Mouse (Mus musculus) forebrain, embryonic 11.5 days (tissue): ENCODE measurements around the gene Tmem37. TPM values are rescaled to one million over a fixed set of nuclear protein-coding genes. Genes with fewer than 3 reads are reported as not detected.

Source experiments
- ATAC-seq: fragments of 200-750 bp; cut with Nextera tagmentation; replicated peaks from 2 replicates; pipeline ENCODE4 v1.8.0; 2017; ENCODE audit warnings: moderate TSS enrichment; ENCODE audit not compliant: low FRiP score
- DNase-seq: peaks from one replicate; pipeline ENCODE4 v3.0.0-alpha.2; 2017; ENCODE audit warnings: low spot score
- H3K27ac ChIP-seq: fragments of 300-500 bp; sonication (generic); 2 replicates; pipeline ENCODE4 v1.5.1; 2014; ENCODE audit warnings: low read depth, low read length
- H3K27me3 ChIP-seq: fragments of 300-500 bp; sonication (generic); 2 replicates; pipeline ENCODE4 v1.6.1; 2014; ENCODE audit warnings: mild to moderate bottlenecking, low read length, mixed read lengths; ENCODE audit not compliant: control insufficient read depth, insufficient read depth
- H3K36me3 ChIP-seq: fragments of 300-500 bp; sonication (generic); 2 replicates; pipeline ENCODE4 v1.6.1; 2014; ENCODE audit warnings: mild to moderate bottlenecking, low read length, moderate library complexity, mixed read lengths; ENCODE audit not compliant: control insufficient read depth, insufficient read depth
- H3K4me1 ChIP-seq: fragments of 300-500 bp; sonication (generic); replicated peaks from 2 replicates; pipeline ENCODE4 v1.6.1; 2014; ENCODE audit warnings: low read length, mixed read lengths; ENCODE audit not compliant: control insufficient read depth, insufficient read depth
- H3K4me2 ChIP-seq: fragments of 300-500 bp; sonication (generic); 2 replicates; pipeline ENCODE4 v1.6.1; 2014; ENCODE audit warnings: low read depth, mild to moderate bottlenecking, low read length, moderate library complexity, mixed read lengths; ENCODE audit not compliant: severe bottlenecking
- H3K4me3 ChIP-seq: fragments of 300-500 bp; sonication (generic); 2 replicates; pipeline ENCODE4 v1.5.1; 2014; ENCODE audit warnings: low read depth, low read length
- H3K9ac ChIP-seq: fragments of 300-500 bp; sonication (generic); 2 replicates; pipeline ENCODE4 v1.6.1; 2014; ENCODE audit warnings: low read length
- H3K9me3 ChIP-seq: fragments of 300-500 bp; sonication (generic); 2 replicates; pipeline ENCODE4 v1.6.1; 2016; ENCODE audit warnings: low read length, mixed read lengths; ENCODE audit not compliant: control insufficient read depth
- WGBS: fragments of 180-500 bp; shearing (Covaris S2); extraction: QIAGEN DNeasy Blood & Tissue Kit; methylation state at CpG from one replicate; pipeline ENCODE4 v1.1.7; 2014; 5-methylcytosine and 5-hydroxymethylcytosine counted together
- polyA plus RNA-seq: library from polyadenylated mRNA; unstranded; fragments of >200 nt; fragmentation: Nextera tagmentation; extraction: Ambion mirVana; gene quantifications from 2 replicates; pipeline ENCODE4 v1.2.1, GENCODE M21; 2014

The Tmem37 gene
- polyA plus RNA-seq, 1 experiment from 2014 or later: 5.3 TPM

DNA sequence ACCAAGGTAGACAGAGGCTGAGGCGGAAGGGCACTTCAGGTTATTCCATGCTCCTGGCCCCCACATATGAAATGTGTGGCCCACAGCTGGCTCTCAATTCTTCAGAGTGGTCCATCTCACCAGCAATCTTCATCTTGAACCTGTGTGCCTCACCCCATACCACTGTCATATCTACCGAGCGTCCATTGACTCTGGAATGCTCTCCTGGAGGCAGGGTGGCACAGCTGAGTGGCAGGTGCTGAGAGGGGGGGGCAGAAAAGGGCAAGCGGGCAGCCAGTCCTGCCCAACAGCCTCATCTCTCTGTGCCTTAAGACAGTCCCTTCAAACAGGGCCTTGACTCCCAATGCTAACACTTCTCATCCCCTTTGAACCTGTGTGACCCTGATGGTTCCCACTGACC lies 2.7 kb downstream of the Tmem37 start:
- peaks cover 11% of the 10 kb centered on the region for H3K27me3 ChIP-seq
- H3K36me3 ChIP-seq: no peaks in the 10 kb centered on the region
- no peak overlapping the region for H3K4me3 ChIP-seq
- no peak overlapping the region for H3K9ac ChIP-seq
- DNase-seq: no peak
- H3K27ac ChIP-seq: no peak overlapping the region
- ATAC-seq: no peak
- H3K4me2 ChIP-seq: no peak overlapping the region
- peaks cover 3% of the 10 kb centered on the region; the same call in 1 of the 2 replicates for H3K4me1 ChIP-seq
- no peaks in the 10 kb centered on the region for H3K9me3 ChIP-seq
- WGBS: 92% methylated on average over 4 of the region's 4 CpGs

- Histone ChIP-seq H3K36me3 (no peaks in the 10 kb centered on the region), H3K9ac (no peak overlapping the region), H3K4me1 (peaks cover 3% of the 10 kb centered on the region; the same call in 1 of the 2 replicates), H3K4me2 (no peak overlapping the region), H3K27ac (no peak overlapping the region), H3K9me3 (no peaks in the 10 kb centered on the region), H3K27me3 (peaks cover 8% of the 10 kb centered on the region), H3K4me3 (no peak overlapping the region)
- WGBS: 64% methylated on average over 6 of the region's 6 CpGs
- no peak for DNase-seq
- ATAC-seq: no peak
Measured at GRCm38 (mm10) chr1:120070168-120070567, 3.7 kb downstream of the Tmem37 start.

- WGBS: 88% methylated on average over 5 of the region's 5 CpGs
Measured at GRCm38 (mm10) chr1:120069120-120069519, 4.8 kb downstream of the Tmem37 start.

DNA sequence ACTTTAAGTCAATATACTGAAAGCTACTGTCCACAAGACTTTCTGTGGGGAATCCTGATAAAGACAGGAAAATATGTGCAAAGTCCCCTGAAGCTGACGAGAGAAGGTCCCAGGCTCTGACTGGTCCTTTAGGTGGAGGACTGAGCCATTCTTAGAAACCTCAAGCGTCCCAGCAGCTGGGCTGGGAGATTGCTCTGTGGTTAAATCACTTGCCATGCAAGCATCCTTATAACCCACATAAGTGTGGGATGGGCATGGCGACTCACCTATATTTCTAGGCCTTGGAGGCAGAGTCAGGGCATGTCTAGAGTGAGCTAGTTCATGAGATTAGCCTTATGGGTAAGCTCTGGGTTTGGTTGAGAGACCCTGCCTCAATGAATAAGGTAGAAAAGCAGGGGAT lies 7.2 kb downstream of the Tmem37 start:
- Histone ChIP-seq H3K9me3 (no peaks in the 10 kb centered on the region), H3K4me2 (no peak overlapping the region), H3K4me3 (no peak overlapping the region), H3K9ac (no peak overlapping the region), H3K36me3 (no peaks in the 10 kb centered on the region), H3K27me3 (no peaks in the 10 kb centered on the region), H3K4me1 (no peaks in the 10 kb centered on the region), H3K27ac (no peak overlapping the region)
- 86% methylated on average over 3 of the region's 3 CpGs for WGBS
- ATAC-seq (no peak), DNase-seq (no peak)

More at GRCm38 (mm10) chr1:120069120-120069519, 4.8 kb downstream of the Tmem37 start:
- Histone ChIP-seq H3K4me1 (peaks cover 2% of the 10 kb centered on the region; the same call in 1 of the 2 replicates), H3K36me3 (no peaks in the 10 kb centered on the region), H3K27ac (no peak overlapping the region), H3K4me3 (no peak overlapping the region), H3K9ac (no peak overlapping the region), H3K9me3 (no peaks in the 10 kb centered on the region), H3K27me3 (peaks cover 5% of the 10 kb centered on the region), H3K4me2 (no peak overlapping the region)
- ATAC-seq (no peak), DNase-seq (no peak)

DNA sequence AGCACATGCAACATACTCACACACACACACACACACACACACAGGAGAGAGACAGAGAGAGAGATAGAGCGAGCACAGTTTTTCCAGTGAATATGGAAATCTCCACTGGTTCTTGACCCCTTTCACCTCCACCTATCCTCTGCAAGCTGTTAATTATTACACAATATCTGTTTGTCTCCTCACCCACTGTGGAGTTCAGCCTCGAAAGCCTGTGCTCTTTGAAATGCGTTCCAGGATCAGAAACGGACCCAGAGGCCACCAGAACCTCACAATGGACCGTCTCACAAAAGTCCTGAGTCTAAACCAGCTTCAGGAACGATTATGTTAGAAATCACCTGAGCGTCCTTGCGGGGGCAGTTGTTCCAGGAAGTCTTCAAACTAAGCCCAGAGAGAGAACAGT lies 7.7 kb downstream of the Tmem37 start:
- no peak overlapping the region for H3K27ac ChIP-seq
- H3K4me2 ChIP-seq: no peak overlapping the region
- no peaks in the 10 kb centered on the region for H3K36me3 ChIP-seq
- H3K9ac ChIP-seq: no peak overlapping the region
- 91% methylated on average over 8 of the region's 8 CpGs for WGBS
- no peaks in the 10 kb centered on the region for H3K4me1 ChIP-seq
- H3K9me3 ChIP-seq: no peaks in the 10 kb centered on the region
- H3K4me3 ChIP-seq: no peak overlapping the region
- ATAC-seq (no peak), DNase-seq (no peak)
- H3K27me3 ChIP-seq: no peaks in the 10 kb centered on the region

DNA sequence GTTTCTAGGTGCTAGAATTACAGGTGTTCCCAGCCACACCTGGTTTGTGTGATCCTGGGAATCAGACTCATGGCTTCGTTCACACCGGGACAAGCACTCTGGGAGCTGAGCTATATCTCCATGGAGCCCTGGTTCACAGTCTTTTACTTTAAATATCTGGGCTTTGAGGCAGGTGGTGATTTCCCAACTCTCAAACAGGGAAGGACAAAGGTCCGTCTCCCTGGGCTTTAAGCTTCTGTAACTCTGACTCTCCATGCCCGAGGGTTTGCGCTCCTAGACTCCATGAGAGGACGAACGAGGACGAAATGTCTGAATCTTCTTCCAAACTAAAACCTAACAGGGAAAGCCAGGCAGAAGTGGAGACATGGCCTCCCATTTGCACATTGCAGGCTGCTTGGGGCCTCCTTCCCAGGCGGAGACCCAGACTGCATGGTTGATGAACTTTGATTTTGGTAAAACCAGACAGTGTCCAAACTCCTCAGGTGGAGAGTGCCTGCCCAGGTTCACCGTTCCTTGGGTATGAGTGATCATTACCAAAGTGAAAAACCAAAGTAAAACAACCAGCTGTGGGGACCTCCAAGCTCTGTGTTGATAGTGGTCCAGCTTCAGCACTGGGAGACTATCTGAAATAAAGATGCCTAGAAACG lies 9.7 kb downstream of the Tmem37 start:
- Histone ChIP-seq H3K4me1 (no peaks in the 10 kb centered on the region), H3K4me3 (no peak overlapping the region), H3K4me2 (no peak overlapping the region), H3K9me3 (no peaks in the 10 kb centered on the region), H3K36me3 (no peaks in the 10 kb centered on the region), H3K27ac (no peak overlapping the region), H3K27me3 (no peaks in the 10 kb centered on the region), H3K9ac (no peak overlapping the region)
- ATAC-seq (no peak), DNase-seq (no peak)
- WGBS: 94% methylated on average over 11 of the region's 11 CpGs

- no peak for DNase-seq
- H3K9ac ChIP-seq: no peak overlapping the region
- H3K27ac ChIP-seq: no peak overlapping the region
- no peaks in the 10 kb centered on the region for H3K9me3 ChIP-seq
- H3K27me3 ChIP-seq: no peaks in the 10 kb centered on the region
- 86% methylated on average over 7 of the region's 7 CpGs for WGBS
- no peaks in the 10 kb centered on the region for H3K4me1 ChIP-seq
- no peak for ATAC-seq
- H3K36me3 ChIP-seq: no peaks in the 10 kb centered on the region
- H3K4me3 ChIP-seq: no peak overlapping the region
- H3K4me2 ChIP-seq: no peak overlapping the region
Measured at GRCm38 (mm10) chr1:120062231-120062630, 11.6 kb downstream of the Tmem37 start.

DNA sequence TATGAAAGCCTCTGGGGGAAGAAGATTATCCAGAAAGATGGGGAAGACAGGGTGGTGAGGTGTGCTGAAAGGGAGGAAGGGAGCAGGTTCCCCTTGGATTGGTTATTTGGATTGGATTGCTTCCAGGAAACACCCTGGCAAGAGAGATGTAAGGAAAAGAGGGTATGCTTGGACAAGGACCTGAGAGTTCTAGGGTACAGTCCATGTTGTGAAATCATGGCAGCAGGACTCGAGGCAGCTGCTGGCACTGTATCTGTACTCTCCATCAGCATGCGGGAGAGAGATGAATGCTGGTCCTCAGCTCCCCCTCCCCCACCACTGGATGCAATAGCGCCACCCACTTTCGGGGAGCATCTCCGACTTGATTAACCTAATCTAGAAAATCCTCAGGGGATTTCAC lies 13.2 kb downstream of the Tmem37 start:
- Histone ChIP-seq H3K27me3 (no peaks in the 10 kb centered on the region), H3K27ac (no peak overlapping the region), H3K4me1 (no peaks in the 10 kb centered on the region), H3K4me2 (no peak overlapping the region), H3K4me3 (no peak overlapping the region), H3K9ac (no peak overlapping the region), H3K36me3 (no peaks in the 10 kb centered on the region), H3K9me3 (no peaks in the 10 kb centered on the region)
- WGBS: 77% methylated on average over 5 of the region's 5 CpGs
- DNase-seq (no peak), ATAC-seq (no peak)
